In the genomic region with DNA sequence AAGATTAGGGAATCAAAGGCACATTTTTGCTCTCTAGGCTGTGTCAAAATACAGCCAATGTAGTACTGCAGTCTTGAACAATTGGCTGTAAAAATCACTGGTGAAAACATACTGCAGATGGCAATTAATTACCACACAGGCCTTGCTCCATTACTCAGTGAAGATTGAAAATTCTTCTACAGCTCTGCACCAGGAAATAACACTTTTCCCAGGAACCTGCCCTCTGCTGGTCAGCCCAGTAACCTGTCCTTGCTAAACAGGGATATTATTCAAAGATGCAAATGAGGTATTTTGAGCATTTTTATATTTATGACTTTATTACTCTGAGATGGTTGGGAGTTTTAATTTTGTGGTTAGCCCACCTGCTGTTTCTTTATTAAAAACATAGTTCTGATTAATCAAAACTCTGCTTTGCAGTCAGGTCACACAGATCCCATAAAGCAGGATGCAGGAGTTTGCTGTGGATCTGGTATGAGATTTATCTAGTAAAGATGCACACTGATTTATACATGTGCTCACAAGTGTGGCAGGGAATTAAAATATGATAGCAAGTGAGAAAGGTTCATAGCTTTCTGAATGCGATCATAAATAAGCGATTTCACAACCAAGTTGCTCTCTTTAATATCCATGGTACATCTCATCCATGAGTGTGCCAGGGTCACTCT, we compare ENCODE assay signal across 13 mouse cellular contexts.
DNase-seq lines count a peak whose midpoint lies in the region; ATAC-seq lines count a peak whose summit lies in the region.
"Had no signal": no experiment of that assay in that cellular context is flagged by ENCODE, and none has a peak within 500 bp of the region (broad histone marks: within the 10 kb centered on the region; RNA-seq: fewer than 3 reads in every experiment).

No protein-coding gene starts in this region.

- no peaks in the 10 kb centered on the region for H3K4me1 ChIP-seq in forebrain, embryonic 11.5 days (replicated peaks; ENCODE audit: control insufficient read depth, insufficient read depth, low read length)
- H3K4me1 ChIP-seq in forebrain, embryonic 15.5 days: no peaks in the 10 kb centered on the region
- no peaks in the 10 kb centered on the region for H3K4me1 ChIP-seq in midbrain, embryonic 12.5 days
- H3K4me1 ChIP-seq in midbrain, embryonic 15.5 days: no peaks in the 10 kb centered on the region
- H3K4me1 ChIP-seq in neural tube, embryonic 14.5 days (ENCODE audit: control insufficient read depth, insufficient read depth, low read length): no peaks in the 10 kb centered on the region
- H3K4me1 ChIP-seq: liver, embryonic 15.5 days had no signal

- no peak overlapping the region for H3K4me2 ChIP-seq in forebrain, embryonic 11.5 days (ENCODE audit: low read depth, low read length, severe bottlenecking)
- no peak overlapping the region for H3K4me2 ChIP-seq in forebrain, embryonic 15.5 days (replicated peaks)
- H3K4me2 ChIP-seq in midbrain, embryonic 12.5 days (replicated peaks): no peak overlapping the region
- H3K4me2 ChIP-seq in midbrain, embryonic 15.5 days: no peak overlapping the region
- H3K4me2 ChIP-seq in neural tube, embryonic 14.5 days (ENCODE audit: low read depth, low read length): no peak overlapping the region
- H3K4me2 ChIP-seq: liver, embryonic 15.5 days had no signal

- H3K9me3 ChIP-seq in forebrain, embryonic 11.5 days (ENCODE audit: control insufficient read depth, low read length): no peaks in the 10 kb centered on the region
- H3K9me3 ChIP-seq in forebrain, embryonic 15.5 days: no peaks in the 10 kb centered on the region
- no peaks in the 10 kb centered on the region for H3K9me3 ChIP-seq in midbrain, embryonic 12.5 days
- H3K9me3 ChIP-seq in midbrain, embryonic 15.5 days: no peaks in the 10 kb centered on the region
- H3K9me3 ChIP-seq in neural tube, embryonic 14.5 days (ENCODE audit: control insufficient read depth, low read length): no peaks in the 10 kb centered on the region
- H3K9me3 ChIP-seq: liver, embryonic 15.5 days had no signal

- 95% methylated on average over 2 of the region's 2 CpGs for WGBS in forebrain, embryonic 11.5 days
- WGBS in forebrain, embryonic 15.5 days: 90% methylated on average over 2 of the region's 2 CpGs
- WGBS in midbrain, embryonic 12.5 days: 95% methylated on average over 2 of the region's 2 CpGs
- 94% methylated on average over 2 of the region's 2 CpGs for WGBS in midbrain, embryonic 15.5 days
- WGBS in neural tube, embryonic 14.5 days: 82% methylated on average over 2 of the region's 2 CpGs

- DNase-seq in forebrain, embryonic 11.5 days (ENCODE audit: low spot score): no peak
- peak; percentile 35 for DNase-seq in brain, adult 2 months (ENCODE audit: low read depth, low spot score)
- DNase-seq in ovary, postnatal 36 days (ENCODE audit: low spot score): no peak
- DNase-seq in spleen, postnatal 10 days (ENCODE audit: low spot score in 2 of 2): no peak
- DNase-seq: gastrocnemius, adult 2 months; heart, postnatal 4 days; thymus, postnatal 4 days had no signal

- H3K4me3 ChIP-seq in forebrain, embryonic 11.5 days (ENCODE audit: low read depth, low read length): no peak overlapping the region
- no peak overlapping the region for H3K4me3 ChIP-seq in forebrain, embryonic 15.5 days
- no peak overlapping the region for H3K4me3 ChIP-seq in midbrain, embryonic 12.5 days
- no peak overlapping the region for H3K4me3 ChIP-seq in midbrain, embryonic 15.5 days
- no peak overlapping the region for H3K4me3 ChIP-seq in neural tube, embryonic 14.5 days (ENCODE audit: low read depth, low read length)
- H3K4me3 ChIP-seq: gastrocnemius, adult 2 months; liver, embryonic 15.5 days had no signal

- no peaks in the 10 kb centered on the region for H3K36me3 ChIP-seq in forebrain, embryonic 11.5 days (ENCODE audit: control insufficient read depth, insufficient read depth, low read length)
- no peaks in the 10 kb centered on the region for H3K36me3 ChIP-seq in forebrain, embryonic 15.5 days
- H3K36me3 ChIP-seq in midbrain, embryonic 12.5 days: no peaks in the 10 kb centered on the region
- no peaks in the 10 kb centered on the region for H3K36me3 ChIP-seq in midbrain, embryonic 15.5 days (replicated peaks)
- H3K36me3 ChIP-seq in neural tube, embryonic 14.5 days (ENCODE audit: control insufficient read depth, insufficient read depth, low read length): no peaks in the 10 kb centered on the region
- H3K36me3 ChIP-seq: liver, embryonic 15.5 days had no signal

- ATAC-seq in forebrain, embryonic 11.5 days (replicated peaks; ENCODE audit: low FRiP score): peak; percentile 70
- no peak for ATAC-seq in forebrain, embryonic 15.5 days (replicated peaks)
- 0 out of 2 replicates have a peak, but pooled peaks have one; percentile 38 for ATAC-seq in midbrain, embryonic 12.5 days (ENCODE audit: low FRiP score, low read depth)
- ATAC-seq in midbrain, embryonic 15.5 days (replicated peaks): no peak
- peak; percentile 89 for ATAC-seq in neural tube, embryonic 14.5 days (ENCODE audit: low read depth)

- H3K27ac ChIP-seq in forebrain, embryonic 11.5 days (ENCODE audit: low read depth, low read length): no peak overlapping the region
- no peak overlapping the region for H3K27ac ChIP-seq in forebrain, embryonic 15.5 days (replicated peaks)
- H3K27ac ChIP-seq in midbrain, embryonic 12.5 days (replicated peaks): no peak overlapping the region
- H3K27ac ChIP-seq in midbrain, embryonic 15.5 days: no peak overlapping the region
- H3K27ac ChIP-seq in neural tube, embryonic 14.5 days (ENCODE audit: low read depth, low read length): no peak overlapping the region
- H3K27ac ChIP-seq: gastrocnemius, adult 2 months; liver, embryonic 15.5 days had no signal

- no peak overlapping the region for H3K9ac ChIP-seq in forebrain, embryonic 11.5 days (ENCODE audit: low read length)
- no peak overlapping the region for H3K9ac ChIP-seq in forebrain, embryonic 15.5 days (replicated peaks)
- H3K9ac ChIP-seq in midbrain, embryonic 12.5 days (replicated peaks): no peak overlapping the region
- no peak overlapping the region for H3K9ac ChIP-seq in midbrain, embryonic 15.5 days
- no peak overlapping the region for H3K9ac ChIP-seq in neural tube, embryonic 14.5 days (replicated peaks; ENCODE audit: low read depth, low read length)
- H3K9ac ChIP-seq: liver, embryonic 15.5 days had no signal

- H3K27me3 ChIP-seq in forebrain, embryonic 11.5 days (ENCODE audit: control insufficient read depth, insufficient read depth, low read length): no peaks in the 10 kb centered on the region
- no peaks in the 10 kb centered on the region for H3K27me3 ChIP-seq in forebrain, embryonic 15.5 days
- H3K27me3 ChIP-seq in midbrain, embryonic 12.5 days: no peaks in the 10 kb centered on the region
- no peaks in the 10 kb centered on the region for H3K27me3 ChIP-seq in midbrain, embryonic 15.5 days (replicated peaks)
- H3K27me3 ChIP-seq in neural tube, embryonic 14.5 days (ENCODE audit: control insufficient read depth, insufficient read depth, low read length): no peaks in the 10 kb centered on the region
- H3K27me3 ChIP-seq: CH12.LX; liver, embryonic 15.5 days had no signal

Comparison
In these comparisons a context has a peak if more than half of its experiments do, and no peak if none do; other contexts are left out.
1. ATAC-seq: peak in forebrain, embryonic 11.5 days (single experiment), midbrain, embryonic 12.5 days (single experiment) and neural tube, embryonic 14.5 days (single experiment); none in forebrain, embryonic 15.5 days (single experiment) and midbrain, embryonic 15.5 days (single experiment).